Mouse (Mus musculus) megakaryocyte, adult 5-6 weeks (primary cell): ENCODE data around the gene Gm47985. TPM values are rescaled to one million over a fixed set of nuclear protein-coding genes. Genes with fewer than 3 reads are reported as not detected.
"Not testable (repeated sequence)": the region's sequence is repeated elsewhere in the genome, so short reads cannot be mapped to it uniquely, and the experiment has no call there.

Experiments used
- ATAC-seq: 2 replicates; pipeline ENCODE4 v1.8.0; 2016; ENCODE audit warnings: mild to moderate bottlenecking, inconsistent platforms; ENCODE audit not compliant: poor library complexity, severe bottlenecking
- total RNA-seq, 2 experiments: library from RNA; stranded (forward) in 1 of 2; stranded (reverse) in 1 of 2; fragments of 153-499, 151-499 nt in 1 of 2; fragments of 221-1000, 200-1000 nt in 1 of 2; gene quantifications; 2 replicates each; pipeline versions ENCODE4 v1.2.3 to v1.2.4; 2015 to 2017

Gene Gm47985
- total RNA-seq, 2 experiments from 2014 or later: 0.22 TPM; not detected in 1

DNA sequence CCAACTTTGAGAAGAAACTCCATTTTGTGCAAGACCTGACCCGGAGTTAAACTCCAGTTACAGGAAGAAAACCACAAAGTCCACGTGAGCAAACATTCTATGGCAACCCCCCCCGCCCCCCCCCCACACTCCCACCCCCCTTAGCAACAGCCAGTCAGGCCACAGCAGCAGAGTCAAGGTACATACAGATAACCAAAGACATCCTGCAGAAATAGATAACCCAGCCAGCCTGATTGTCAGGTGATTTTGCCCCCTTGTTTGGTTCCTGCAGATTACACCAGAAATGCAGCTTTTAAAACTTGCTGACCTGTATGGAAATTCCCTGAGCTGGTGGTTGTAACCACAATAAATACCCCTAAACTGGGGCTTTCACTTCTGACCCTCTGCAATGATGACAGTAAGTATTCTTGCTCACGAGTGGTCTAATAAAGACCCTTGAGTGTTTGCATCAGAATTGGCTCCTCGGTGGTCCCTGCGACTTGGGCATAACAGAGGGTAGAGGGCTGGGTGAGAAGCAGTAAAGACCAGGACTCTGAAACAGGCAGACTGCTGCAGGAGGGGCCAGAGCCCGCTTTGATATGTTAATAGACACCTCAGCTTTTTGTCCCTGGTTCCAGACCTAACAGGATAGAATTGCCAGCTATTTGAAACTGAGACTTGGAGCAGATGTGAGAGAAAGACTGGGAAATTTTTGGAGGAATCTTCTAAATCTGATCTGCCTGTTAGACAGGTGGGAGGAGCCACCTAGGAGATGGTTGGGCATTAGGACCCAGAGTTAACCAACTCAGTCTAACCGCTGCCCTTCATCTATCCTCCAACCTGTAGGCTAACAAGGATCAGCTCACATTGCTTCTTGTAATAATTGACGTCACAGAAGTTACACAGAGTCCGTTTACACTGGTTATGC, 5.1 kb upstream of the Gm47985 start:
- peak; percentile 89 for ATAC-seq

DNA sequence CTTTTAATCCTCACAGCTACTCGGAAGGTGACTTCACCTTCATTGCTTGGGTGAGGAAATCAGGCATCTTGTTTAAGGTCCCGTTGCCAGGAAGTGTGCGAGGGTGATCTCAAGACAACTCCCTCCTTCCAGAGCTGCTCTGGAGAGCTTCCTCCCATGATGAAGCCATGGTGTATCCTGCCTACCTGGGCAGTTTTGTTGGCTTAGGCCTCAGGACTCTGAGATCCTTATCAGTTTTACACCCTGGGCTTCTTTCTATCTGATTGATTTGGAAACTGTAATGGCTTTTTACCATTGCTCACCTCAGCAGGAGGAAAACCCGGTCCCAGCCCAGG, 4.4 kb upstream of the Gm47985 start:
- no peak for ATAC-seq

DNA sequence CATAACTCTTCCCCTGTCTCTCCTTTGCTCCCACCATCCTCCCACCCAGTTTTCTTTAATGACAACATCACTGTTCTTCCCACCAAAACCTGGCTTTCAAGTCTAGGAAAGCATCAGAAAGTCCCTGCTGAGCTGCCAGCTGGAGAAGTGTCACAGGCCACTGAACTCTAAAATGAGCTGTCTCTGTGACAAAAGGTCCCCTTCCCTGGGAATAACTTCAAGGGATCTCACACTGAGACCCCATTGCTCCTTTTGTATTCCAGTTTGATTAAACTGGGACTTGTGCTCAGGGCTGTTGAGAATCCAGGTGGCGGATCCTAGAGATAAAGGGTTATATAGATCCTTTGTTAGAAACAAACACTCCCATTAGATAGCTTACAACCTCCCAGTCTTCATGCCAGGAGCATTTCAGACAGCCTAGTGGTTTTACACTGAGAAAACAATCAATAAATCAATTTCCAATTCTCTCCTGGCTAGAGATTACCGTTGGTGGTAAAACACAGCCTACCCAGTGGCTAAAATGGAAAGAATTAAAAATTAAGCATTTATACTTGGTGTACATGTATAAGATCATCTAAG, 3.7 kb upstream of the Gm47985 start:
- no peak for ATAC-seq

DNA sequence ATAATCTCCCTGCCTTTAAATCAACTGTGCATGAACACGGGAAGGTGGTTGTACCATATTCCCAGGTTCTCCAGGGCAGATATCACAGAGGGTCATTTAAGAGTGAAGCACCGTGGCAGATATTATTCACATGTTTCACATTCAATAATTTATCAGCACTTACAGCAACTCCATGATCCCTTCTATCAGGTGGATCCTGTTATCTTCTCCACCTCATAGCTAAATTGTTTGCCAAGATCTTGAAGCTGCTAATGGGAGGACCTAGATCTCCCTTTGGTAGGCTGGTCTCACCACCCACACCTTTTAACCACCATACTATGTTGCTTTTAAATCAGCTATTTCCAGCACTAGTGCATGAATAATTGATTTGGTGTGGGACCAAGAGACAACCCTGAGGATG, 2.2 kb upstream of the Gm47985 start:
- ATAC-seq: no peak

DNA sequence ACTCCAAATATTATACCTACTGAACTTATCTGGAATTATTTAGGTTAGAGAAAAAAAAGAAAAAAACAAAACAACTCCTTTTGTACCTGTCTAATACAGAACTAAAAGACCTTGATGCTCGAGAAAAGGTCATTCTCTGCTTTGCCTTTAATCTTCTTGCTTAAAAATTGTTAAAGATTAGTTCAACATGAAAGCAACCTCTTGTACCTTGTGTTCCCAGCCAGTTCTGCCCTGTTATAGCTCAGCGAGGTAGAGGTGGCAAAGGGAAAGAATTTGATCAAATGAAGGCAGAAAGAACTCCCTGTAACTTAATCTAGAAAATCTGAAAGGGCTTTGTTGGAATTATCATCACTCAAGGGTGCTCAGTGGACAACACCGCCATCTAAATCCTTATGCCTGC, 3.8 kb downstream of the Gm47985 start:
- ATAC-seq: 0 out of 2 replicates have a peak, but pooled peaks have one; percentile 21

DNA sequence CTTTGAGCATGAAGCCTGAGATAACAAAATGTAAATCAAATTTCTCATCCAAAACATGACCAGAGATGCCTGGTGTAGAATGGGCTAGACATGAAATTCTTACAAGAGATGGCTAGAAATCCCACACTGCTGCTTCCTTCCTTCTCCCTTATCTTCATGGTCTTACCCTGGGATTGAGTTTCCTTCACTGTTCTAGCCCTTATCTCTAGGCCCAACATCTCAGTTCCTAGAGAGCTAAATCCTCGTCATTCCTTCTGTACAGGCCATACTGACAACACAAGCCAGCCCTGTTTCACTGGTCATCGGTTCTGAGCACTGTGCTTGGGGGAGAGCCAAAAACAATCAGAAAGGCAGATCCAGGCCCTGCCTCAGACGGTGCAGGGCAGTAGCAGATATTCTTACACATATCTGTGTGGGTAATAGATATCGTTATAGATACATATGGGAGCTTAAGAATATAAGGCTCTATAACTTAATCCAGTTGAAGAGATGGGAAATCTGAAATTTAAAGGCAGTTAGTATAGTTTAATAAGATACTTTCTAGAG, 4.6 kb downstream of the Gm47985 start:
- ATAC-seq: not testable (repeated sequence)

DNA sequence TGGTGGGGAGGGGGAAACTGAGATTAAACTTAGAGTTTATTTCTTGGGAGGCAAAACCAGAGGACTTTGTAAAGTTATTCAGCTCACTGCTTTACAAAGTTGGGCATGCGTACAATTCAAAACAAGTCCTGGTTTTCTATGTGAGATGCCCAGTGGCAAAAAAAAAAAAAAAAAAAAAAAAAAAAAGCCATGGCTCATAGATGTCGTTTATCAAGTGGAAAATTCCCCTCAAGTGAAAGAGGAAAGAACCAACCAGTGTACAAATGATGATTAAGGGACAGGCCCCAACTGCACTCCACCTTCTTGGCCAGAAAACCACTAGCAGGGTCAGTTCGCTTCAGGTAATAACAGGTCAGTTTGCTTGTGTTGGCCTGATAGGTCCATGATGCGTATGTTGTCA, 6.1 kb downstream of the Gm47985 start:
- no peak for ATAC-seq

DNA sequence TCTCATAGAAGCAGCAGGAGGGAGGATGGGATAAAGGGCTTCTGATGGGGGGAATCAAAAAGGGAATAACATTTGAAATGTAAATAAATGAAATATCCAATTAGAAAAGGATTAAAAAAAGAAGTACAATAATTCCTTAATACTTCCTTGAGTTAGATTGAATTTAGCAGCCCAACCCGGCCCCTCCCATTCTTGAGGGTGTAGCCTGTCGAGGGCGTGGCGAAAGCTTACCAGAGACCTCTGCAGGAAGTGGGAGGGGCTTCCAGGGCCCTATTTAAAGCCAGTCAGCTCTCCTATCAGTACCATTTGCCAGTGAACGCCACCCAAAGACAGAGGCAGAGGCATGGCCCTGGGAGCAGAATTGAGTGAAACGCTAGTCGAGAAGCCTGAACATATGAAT, 9.7 kb downstream of the Gm47985 start, which contains the start of gene Gm8947:
Gm8947 (plus strand) TSS at position 302 of the 400 bp plus-strand sequence.
- not testable (repeated sequence) for ATAC-seq

DNA sequence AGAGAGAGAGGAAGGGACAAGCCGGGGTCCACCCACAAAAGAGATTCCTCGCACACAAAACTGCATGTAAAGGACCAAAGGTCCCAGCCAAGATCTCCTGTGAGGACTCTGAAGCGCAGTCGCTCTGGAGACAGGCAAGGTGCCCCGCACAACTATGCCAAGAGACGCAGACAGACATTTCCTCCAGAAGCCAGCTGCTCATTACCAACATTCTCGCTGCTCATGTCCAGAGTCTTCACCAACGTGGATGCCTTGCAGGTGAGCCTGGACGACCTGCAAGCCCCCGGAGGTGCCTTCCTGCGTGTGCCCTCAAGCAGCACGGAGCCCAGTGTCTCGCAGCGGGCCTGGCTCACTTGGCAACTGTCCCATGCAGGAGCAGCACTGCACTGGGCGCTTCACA, 10.4 kb downstream of the Gm47985 start:
- ATAC-seq: not testable (repeated sequence)

DNA sequence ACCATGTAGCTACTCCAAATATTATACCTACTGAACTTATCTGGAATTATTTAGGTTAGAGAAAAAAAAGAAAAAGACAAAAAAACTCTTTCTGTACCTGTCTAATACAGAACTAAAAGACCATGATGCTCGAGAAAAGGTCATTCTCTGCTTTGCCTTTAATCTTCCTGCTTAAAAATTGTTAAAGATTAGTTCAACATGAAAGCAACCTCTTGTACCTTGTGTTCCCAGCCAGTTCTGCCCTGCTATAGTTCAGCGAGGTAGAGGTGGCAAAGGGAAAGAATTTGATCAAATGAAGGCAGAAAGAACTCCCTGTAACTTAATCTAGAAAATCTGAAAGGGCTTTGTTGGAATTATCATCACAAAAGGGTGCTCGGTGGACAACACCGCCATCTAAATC, 13.6 kb downstream of the Gm47985 start:
- not testable (repeated sequence) for ATAC-seq

DNA sequence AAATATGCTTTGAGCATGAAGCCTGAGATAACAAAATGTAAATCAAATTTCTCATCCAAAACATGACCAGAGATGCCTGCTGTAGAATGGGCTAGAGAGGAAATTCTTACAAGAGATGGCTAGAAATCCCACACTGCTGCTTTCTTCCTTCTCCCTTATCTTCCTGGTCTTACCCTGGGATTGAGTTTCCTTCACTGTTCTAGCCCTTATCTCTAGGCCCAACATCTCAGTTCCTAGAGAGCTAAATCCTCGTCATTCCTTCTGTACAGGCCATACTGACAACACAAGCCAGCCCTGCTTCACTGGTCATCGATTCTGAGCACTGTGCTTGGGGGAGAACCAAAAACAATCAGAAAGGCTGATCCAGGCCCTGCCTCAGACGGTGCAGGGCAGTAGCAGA, 14.4 kb downstream of the Gm47985 start:
- not testable (repeated sequence) for ATAC-seq

DNA sequence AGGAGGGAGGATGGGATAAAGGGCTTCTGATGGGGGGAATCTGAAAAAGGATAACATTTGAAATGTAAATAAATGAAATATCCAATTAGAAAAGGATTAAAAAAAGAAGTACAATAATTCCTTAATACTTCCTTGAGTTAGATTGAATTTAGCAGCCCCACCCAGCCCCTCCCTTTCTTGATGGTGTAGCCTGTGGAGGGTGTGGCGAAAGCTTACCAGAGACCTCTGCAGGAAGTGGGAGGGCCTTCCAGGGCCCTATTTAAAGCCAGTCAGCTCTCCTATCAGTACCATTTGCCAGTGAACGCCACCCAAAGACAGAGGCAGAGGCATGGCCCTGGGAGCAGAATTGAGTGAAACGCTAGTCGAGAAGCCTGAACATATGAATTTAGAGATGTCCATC, 15.8 kb downstream of the Gm47985 start, which contains the start of gene Gm47995:
Gm47995 (plus strand) TSS at position 329 of the 400 bp plus-strand sequence.
- not testable (repeated sequence) for ATAC-seq

DNA sequence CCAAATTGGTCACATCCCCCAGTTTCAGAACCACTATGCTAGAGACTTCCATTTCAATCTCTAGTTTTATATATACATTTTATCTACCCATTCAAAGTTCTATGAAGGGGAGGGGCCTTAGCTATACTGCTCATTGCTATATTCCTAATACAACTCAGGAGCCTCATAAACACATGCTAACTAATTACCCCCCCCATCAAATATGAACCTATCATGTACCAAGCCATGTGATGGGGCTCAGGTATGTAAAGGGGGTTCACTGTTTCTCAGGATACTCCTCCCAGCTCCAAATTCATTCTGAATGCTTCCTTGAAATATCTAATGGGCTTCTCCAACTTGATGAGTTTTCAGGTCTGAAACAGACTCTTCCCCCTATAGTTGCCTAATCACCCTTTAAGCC, 18.3 kb downstream of the Gm47985 start:
- ATAC-seq: not testable (repeated sequence)

DNA sequence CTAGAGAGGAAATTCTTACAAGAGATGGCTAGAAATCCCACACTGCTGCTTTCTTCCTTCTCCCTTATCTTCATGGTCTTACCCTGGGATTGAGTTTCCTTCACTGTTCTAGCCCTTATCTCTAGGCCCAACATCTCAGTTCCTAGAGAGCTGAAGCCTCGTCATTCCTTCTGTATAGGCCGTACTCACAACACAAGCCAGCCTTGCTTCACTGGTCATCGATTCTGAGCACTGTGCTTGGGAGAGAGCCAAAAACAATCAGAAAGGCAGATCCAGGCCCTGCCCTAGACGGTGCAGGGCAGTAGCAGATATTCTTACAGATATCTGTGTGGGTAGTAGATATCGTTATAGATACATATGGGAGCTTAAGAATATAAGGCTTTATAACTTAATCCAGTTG, 20.4 kb downstream of the Gm47985 start:
- ATAC-seq: 0 out of 2 replicates have a peak, but pooled peaks have one; percentile 23

DNA sequence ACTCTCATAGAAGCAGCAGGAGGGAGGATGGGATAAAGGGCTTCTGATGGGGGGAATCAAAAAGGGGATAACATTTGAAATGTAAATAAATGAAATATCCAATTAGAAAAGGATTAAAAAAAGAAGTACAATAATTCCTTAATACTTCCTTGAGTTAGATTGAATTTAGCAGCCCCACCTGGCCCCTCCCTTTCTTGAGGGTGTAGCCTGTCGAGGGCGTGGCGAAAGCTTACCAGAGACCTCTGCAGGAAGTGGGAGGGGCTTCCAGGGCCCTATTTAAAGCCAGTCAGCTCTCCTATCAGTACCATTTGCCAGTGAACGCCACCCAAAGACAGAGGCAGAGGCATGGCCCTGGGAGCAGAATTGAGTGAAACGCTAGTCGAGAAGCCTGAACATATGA, 21.5 kb downstream of the Gm47985 start, which contains the start of gene 3110040M04Rik:
3110040M04Rik (plus strand) TSS at position 304 of the 400 bp plus-strand sequence.
- ATAC-seq: not testable (repeated sequence)

DNA sequence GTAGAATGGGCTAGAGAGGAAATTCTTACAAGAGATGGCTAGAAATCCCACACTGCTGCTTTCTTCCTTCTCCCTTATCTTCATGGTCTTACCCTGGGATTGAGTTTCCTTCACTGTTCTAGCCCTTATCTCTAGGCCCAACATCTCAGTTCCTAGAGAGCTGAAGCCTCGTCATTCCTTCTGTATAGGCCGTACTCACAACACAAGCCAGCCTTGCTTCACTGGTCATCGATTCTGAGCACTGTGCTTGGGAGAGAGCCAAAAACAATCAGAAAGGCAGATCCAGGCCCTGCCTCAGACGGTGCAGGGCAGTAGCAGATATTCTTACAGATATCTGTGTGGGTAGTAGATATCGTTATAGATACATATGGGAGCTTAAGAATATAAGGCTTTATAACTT, 26.2 kb downstream of the Gm47985 start:
- 0 out of 2 replicates have a peak, but pooled peaks have one; percentile 35 for ATAC-seq

DNA sequence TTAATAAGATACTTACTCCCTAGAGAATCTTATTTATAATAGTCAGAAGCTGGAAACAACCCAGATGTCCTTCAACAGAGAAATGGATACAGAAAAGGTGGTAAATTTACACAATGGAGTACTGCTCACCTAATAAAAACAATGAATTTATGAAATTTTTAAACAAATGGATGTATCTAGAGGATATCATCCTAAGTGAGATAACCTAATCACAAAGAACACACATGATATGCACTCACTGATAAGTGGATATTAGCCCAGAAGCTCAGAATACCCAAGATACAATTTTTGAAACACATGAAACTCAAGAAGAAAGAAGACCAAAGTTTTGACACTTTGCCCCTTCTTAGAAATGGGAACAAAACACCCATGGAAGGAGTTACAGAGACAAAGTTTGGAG, 26.6 kb downstream of the Gm47985 start:
- not testable (repeated sequence) for ATAC-seq

DNA sequence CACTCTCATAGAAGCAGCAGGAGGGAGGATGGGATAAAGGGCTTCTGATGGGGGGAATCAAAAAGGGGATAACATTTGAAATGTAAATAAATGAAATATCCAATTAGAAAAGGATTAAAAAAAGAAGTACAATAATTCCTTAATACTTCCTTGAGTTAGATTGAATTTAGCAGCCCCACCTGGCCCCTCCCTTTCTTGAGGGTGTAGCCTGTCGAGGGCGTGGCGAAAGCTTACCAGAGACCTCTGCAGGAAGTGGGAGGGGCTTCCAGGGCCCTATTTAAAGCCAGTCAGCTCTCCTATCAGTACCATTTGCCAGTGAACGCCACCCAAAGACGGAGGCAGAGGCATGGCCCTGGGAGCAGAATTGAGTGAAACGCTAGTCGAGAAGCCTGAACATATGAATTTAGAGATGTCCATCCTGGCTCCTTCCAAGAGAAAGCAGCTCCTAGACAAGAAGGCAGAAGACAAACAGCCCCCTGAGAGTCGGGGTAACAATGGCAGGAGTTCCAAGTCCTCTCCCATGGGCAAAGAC, 27.6 kb downstream of the Gm47985 start, which contains the start of gene Gm47996:
Gm47996 (plus strand) TSS at position 308 of the 532 bp plus-strand sequence.
- ATAC-seq: 0 out of 2 replicates have a peak, but pooled peaks have one; percentile 38

DNA sequence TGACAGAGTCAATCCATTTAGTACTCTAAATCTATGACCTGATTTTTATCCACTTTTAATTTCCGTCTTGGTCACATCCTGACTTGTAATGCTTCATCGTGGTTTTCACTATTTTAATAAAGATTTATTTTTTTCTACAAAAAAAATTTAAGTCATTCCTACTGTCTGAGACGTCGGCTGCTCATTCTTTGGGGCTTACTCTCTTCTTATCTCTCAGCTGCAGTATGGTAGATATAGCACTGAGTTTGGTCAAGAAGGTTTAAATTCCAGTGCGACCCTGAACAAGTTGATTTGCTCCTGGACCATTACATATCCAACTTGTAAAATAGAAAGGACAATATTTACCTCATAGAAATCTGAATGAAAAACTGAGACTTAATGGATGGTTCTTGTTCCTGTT, 29.3 kb downstream of the Gm47985 start:
- not testable (repeated sequence) for ATAC-seq

DNA sequence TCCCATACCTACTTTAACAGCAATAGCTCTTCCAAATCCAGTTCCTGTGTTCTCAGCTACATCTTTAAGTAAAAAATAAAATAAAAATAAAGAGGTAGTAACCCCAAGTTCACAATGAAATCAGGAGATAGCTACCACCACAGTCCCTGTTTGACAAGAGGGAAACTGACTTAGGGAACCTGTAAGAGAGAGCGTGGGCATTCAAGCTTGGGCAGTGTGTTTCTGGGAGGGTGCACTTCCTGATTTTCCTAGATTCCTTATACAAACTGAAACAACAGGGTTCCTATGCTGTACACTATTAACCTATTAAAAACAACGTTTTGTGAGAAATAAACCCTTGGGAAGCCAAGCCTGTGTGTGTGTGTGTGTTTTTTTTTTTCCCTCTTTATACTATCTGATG, 32.5 kb downstream of the Gm47985 start:
- ATAC-seq: peak; percentile 77

DNA sequence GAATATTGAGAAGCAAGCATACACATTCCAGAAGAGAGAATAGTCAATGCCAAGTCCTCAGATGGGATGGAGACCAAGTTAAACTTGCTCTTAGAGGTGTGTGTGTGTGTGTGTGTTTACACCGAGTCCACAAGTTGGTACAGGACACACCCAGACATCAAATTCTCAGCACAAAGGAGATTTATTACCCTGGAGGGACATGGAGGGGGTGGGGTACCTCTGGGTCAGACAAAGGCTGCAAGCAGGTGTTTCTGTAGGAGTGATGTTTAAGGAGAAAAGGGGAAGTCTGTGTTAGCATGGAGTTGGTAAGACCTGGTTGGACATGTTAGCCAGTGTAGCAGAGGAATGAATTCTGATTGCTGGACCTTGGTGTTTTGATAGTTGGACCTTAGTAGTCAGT, 33.6 kb downstream of the Gm47985 start:
- ATAC-seq: no peak
